Mouse (Mus musculus): ENCODE data around the gene Prr18. TPM values are rescaled to one million over a fixed set of nuclear protein-coding genes. Genes with fewer than 3 reads are reported as not detected.

Gene Prr18
- polyA plus RNA-seq, 1 experiment from 2014 or later, result 0.07 TPM

Other genes with a start within 250 kb of the Prr18 start
- not detected in 2 replicates for gene Gm49673, start 189.7 kb upstream of the Prr18 start, polyA plus RNA-seq (2015; fragmentation: Nextera tagmentation; extraction: Ambion mirVana)
- gene Rnaset2a, start 189.4 kb upstream of the Prr18 start, polyA plus RNA-seq (2015; fragmentation: Nextera tagmentation; extraction: Ambion mirVana), result 17.2 and 19.6 TPM in 2 replicates
- gene Fgfr1op, start 172.0 kb upstream of the Prr18 start, polyA plus RNA-seq (2015; fragmentation: Nextera tagmentation; extraction: Ambion mirVana), result 9.3 and 9.9 TPM in 2 replicates
- 0.08 and 0.11 TPM in 2 replicates for gene Ccr6, start 101.4 kb upstream of the Prr18 start, polyA plus RNA-seq (2015; fragmentation: Nextera tagmentation; extraction: Ambion mirVana)
- gene Mpc1, start 54.6 kb upstream of the Prr18 start, polyA plus RNA-seq (2015; fragmentation: Nextera tagmentation; extraction: Ambion mirVana), result 168 and 173 TPM in 2 replicates
- 44.5 and 47.4 TPM in 2 replicates for gene Sft2d1, start 26.4 kb upstream of the Prr18 start, polyA plus RNA-seq (2015; fragmentation: Nextera tagmentation; extraction: Ambion mirVana)
- gene T2, start 18.5 kb downstream of the Prr18 start, polyA plus RNA-seq (2015; fragmentation: Nextera tagmentation; extraction: Ambion mirVana), result not detected in 2 replicates
- not detected in 2 replicates for gene T, start 97.0 kb downstream of the Prr18 start, polyA plus RNA-seq (2015; fragmentation: Nextera tagmentation; extraction: Ambion mirVana)
- gene Pde10a, start 187.9 kb downstream of the Prr18 start, polyA plus RNA-seq (2015; fragmentation: Nextera tagmentation; extraction: Ambion mirVana), result 0.54 and 0.89 TPM in 2 replicates
- not detected in 2 replicates for gene Gm17087, start 229.5 kb downstream of the Prr18 start, polyA plus RNA-seq (2015; fragmentation: Nextera tagmentation; extraction: Ambion mirVana)

Data from liver, embryonic 16.5 days (tissue).